Mouse (Mus musculus) forebrain, embryonic 13.5 days (tissue): Measurements from ENCODE around the gene St6galnac5. TPM values are rescaled to one million over a fixed set of nuclear protein-coding genes. Genes with fewer than 3 reads are reported as not detected.
A peak's percentile ranks its signal among the peaks of the same experiment; 100 is the strongest.

ENCODE experiments used
- ATAC-seq: fragments of 200-750 bp; cut with Nextera tagmentation; 2 replicates; pipeline ENCODE4 v1.8.0; 2017
- H3K27ac ChIP-seq: fragments of 300-500 bp; sonication (generic); 2 replicates; pipeline ENCODE4 v1.5.1; 2015; ENCODE audit warnings: inconsistent platforms, mild to moderate bottlenecking, moderate library complexity
- H3K27me3 ChIP-seq: fragments of 300-500 bp; sonication (generic); 2 replicates; pipeline ENCODE4 v1.6.1; 2015; ENCODE audit warnings: mild to moderate bottlenecking, inconsistent platforms
- H3K36me3 ChIP-seq: fragments of 300-500 bp; sonication (generic); 2 replicates; pipeline ENCODE4 v1.6.1; 2015; ENCODE audit warnings: mild to moderate bottlenecking, inconsistent platforms; ENCODE audit not compliant: poor library complexity, severe bottlenecking
- H3K4me1 ChIP-seq: fragments of 300-500 bp; sonication (generic); 2 replicates; pipeline ENCODE4 v1.6.1; 2015; ENCODE audit warnings: inconsistent platforms
- H3K4me2 ChIP-seq: fragments of 300-500 bp; sonication (generic); 2 replicates; pipeline ENCODE4 v1.6.1; 2015; ENCODE audit warnings: inconsistent platforms, mild to moderate bottlenecking, moderate library complexity
- H3K4me3 ChIP-seq: fragments of 300-500 bp; sonication (generic); 2 replicates; pipeline ENCODE4 v1.5.1; 2015; ENCODE audit warnings: mild to moderate bottlenecking, inconsistent platforms
- H3K9ac ChIP-seq: fragments of 300-500 bp; sonication (generic); 2 replicates; pipeline ENCODE4 v1.6.1; 2015; ENCODE audit warnings: mild to moderate bottlenecking, inconsistent platforms
- H3K9me3 ChIP-seq: fragments of 300-500 bp; sonication (generic); replicated peaks from 2 replicates; pipeline ENCODE4 v1.6.1; 2016; ENCODE audit warnings: inconsistent platforms
- WGBS: fragments of 180-500 bp; shearing (Covaris S2); methylation state at CpG from one replicate; pipeline ENCODE4 v1.1.7; 2015; 5-methylcytosine and 5-hydroxymethylcytosine counted together
- polyA plus RNA-seq: library from polyadenylated mRNA; unstranded; fragments of >200 nt; fragmentation: Nextera tagmentation; extraction: Ambion mirVana; gene quantifications from 2 replicates; pipeline ENCODE4 v1.2.1, GENCODE M21; 2015

St6galnac5 gene
- polyA plus RNA-seq, 1 experiment from 2014 or later: 5.7 TPM

DNA sequence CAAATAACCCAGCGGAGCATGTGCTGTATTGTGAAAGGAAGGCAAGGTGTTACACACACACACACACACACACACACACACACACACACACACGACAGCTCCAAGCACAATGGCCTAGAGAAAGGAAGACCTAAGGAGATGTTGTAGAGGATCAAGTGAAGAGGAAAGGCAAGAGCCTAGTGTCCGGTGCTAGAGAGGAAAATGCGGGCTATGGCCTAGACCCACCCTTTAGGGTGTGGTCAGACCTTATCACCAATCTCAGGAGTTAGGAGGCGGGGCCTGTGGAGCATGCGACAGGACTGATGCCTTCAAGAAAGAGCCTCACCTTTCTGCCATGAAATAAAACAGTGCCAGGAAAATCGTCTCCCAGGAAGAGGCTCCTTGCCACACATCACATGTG lies 33.5 kb downstream of the St6galnac5 start:
- H3K27me3 ChIP-seq: no peaks in the 10 kb centered on the region
- no peak overlapping the region for H3K9ac ChIP-seq
- 0 out of 2 replicates have a peak, but pooled peaks have one; percentile 1 for ATAC-seq
- H3K27ac ChIP-seq: no peak overlapping the region
- 90% methylated on average over 7 of the region's 7 CpGs for WGBS
- no peak overlapping the region for H3K4me2 ChIP-seq
- H3K4me1 ChIP-seq: no peaks in the 10 kb centered on the region
- H3K4me3 ChIP-seq: no peak overlapping the region
- no peaks in the 10 kb centered on the region for H3K9me3 ChIP-seq
- H3K36me3 ChIP-seq: no peaks in the 10 kb centered on the region

DNA sequence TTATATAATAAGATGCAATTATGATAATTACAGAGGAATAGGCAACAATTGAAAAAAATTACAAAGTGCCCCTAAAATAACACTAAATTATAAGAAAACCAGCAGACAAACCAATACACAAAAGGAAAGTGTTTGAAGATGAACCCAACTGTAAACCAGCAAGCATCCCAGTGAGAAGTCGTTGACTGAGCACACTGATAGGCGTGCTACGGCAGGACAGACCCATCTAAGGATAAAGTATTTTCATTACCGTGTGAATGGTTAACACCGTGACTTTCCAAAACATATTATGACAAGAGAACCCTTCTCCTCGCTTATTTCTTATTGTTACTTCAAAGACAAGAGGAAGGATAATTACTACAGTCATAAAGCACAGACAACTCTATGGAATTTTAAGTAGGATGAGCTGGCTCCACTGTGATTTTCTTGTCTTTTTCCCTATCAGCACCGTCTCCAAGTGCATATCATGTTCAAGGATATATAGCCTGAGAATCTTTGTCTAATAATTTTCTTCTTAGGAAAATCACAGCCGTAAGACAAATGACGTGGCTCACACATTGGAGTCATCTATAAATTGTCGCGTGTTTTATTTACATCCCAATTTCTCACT lies 34.9 kb downstream of the St6galnac5 start:
- ATAC-seq: peak; percentile 44; the same call in 1 of the 2 replicates
- H3K27me3 ChIP-seq: no peaks in the 10 kb centered on the region

DNA sequence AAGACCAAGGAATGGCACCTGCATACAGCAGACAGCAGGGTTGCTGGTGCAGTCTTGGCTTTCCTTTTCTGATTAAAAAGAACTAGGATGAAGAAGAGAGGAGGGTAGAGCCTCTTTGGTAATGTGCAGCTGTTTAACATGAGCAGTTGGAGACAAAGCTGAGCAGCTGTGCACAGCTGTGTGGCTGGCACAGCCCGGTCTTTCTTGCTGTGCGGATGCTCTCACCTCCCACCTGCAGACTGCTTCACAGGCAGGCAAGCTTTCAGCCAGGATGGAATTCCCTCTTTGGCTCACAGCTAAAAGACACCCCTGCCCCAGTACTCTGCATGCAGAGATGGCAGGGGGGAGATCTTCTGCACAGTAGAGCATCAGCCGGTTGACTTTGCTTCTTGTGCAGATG lies 37.3 kb downstream of the St6galnac5 start:
- Histone ChIP-seq H3K9me3 (no peaks in the 10 kb centered on the region), H3K4me1 (0 out of 2 replicates have a peak, but pooled peaks cover 6% of the 10 kb centered on the region), H3K4me2 (no peak overlapping the region), H3K9ac (no peak overlapping the region), H3K27me3 (no peaks in the 10 kb centered on the region), H3K36me3 (no peaks in the 10 kb centered on the region), H3K4me3 (no peak overlapping the region), H3K27ac (no peak overlapping the region)
- ATAC-seq: peak; percentile 54
- WGBS: 82% methylated on average over 3 of the region's 3 CpGs

More for the DNA sequence above, 34.9 kb downstream of the St6galnac5 start:
- Histone ChIP-seq H3K27ac (no peak overlapping the region), H3K36me3 (no peaks in the 10 kb centered on the region), H3K9ac (no peak overlapping the region), H3K4me2 (no peak overlapping the region), H3K9me3 (no peaks in the 10 kb centered on the region), H3K4me1 (0 out of 2 replicates have a peak, but pooled peaks cover 6% of the 10 kb centered on the region), H3K4me3 (no peak overlapping the region)
- 71% methylated on average over 11 of the region's 11 CpGs for WGBS

DNA sequence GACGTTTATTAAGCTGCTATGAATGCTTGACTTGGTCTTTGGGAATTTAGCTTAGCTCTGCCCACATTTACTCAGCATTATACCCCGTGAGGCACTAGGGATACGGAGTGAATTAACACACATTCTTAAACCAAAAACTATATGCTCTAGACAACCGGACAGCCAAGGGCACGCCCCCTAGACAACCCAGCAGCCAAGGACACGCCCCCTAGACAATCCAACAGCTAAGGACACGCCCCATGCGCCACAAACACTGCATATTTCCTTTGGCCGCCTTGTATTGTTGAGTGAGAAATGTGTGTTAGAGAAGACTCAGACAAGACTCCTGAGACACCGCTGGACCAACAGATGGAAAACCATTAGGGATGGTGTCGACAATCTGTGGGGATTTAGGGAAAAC lies 39.1 kb downstream of the St6galnac5 start:
- Histone ChIP-seq H3K4me1 (0 out of 2 replicates have a peak, but pooled peaks cover 6% of the 10 kb centered on the region), H3K36me3 (no peaks in the 10 kb centered on the region), H3K9me3 (no peaks in the 10 kb centered on the region), H3K4me2 (no peak overlapping the region), H3K9ac (no peak overlapping the region), H3K4me3 (no peak overlapping the region), H3K27ac (no peak overlapping the region), H3K27me3 (no peaks in the 10 kb centered on the region)
- 60% methylated on average over 11 of the region's 11 CpGs for WGBS
- ATAC-seq: no peak; the same call in 1 of the 2 replicates

DNA sequence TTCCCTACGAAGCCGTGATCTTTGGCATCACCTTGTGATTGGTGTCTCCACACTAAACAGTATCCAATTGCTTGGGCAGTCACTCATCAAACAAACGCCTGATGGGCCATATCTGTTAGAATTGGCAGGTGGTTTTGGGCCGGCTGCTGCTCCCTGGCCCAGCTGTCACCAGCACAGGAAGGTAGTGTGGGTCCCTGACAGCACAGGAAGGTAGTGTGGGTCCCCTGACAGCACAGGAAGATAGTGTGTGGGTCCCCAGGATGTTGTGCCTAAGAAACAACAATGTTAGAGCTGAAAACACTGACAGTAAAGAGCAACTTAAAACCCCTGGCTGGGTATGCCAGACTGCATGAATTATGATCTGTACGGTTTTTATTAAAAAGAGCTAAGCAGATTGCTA lies 40.4 kb downstream of the St6galnac5 start:
- no peak overlapping the region for H3K4me2 ChIP-seq
- no peaks in the 10 kb centered on the region for H3K27me3 ChIP-seq
- H3K4me3 ChIP-seq: no peak overlapping the region
- H3K27ac ChIP-seq: no peak overlapping the region
- no peak overlapping the region for H3K9ac ChIP-seq
- 92% methylated on average over 5 of the region's 5 CpGs for WGBS
- no peaks in the 10 kb centered on the region for H3K36me3 ChIP-seq
- no peak for ATAC-seq
- 0 out of 2 replicates have a peak, but pooled peaks cover 6% of the 10 kb centered on the region for H3K4me1 ChIP-seq
- no peaks in the 10 kb centered on the region for H3K9me3 ChIP-seq

DNA sequence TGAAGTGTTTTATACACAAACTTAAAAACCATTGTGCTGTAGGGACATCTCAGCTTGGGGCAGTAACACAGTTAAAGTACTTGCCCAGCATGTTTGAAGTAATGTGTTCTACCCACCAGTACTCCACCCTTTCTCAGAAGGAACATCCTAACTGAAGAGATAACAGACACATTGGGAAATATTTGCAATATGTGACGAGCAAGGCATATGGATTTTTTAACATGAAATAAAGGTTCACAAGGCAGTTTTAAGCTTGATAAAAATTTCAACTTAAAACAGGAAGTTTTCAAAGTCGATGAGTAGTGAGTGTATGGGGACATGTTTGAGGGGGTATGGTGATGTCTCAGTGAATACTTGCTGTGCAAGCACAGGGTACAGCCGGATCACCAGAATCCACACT lies 45.7 kb downstream of the St6galnac5 start:
- Histone ChIP-seq H3K27me3 (no peaks in the 10 kb centered on the region), H3K4me3 (no peak overlapping the region), H3K4me1 (no peaks in the 10 kb centered on the region), H3K36me3 (no peaks in the 10 kb centered on the region), H3K9me3 (no peaks in the 10 kb centered on the region), H3K4me2 (no peak overlapping the region), H3K27ac (no peak overlapping the region), H3K9ac (no peak overlapping the region)
- ATAC-seq: no peak
- 95% methylated on average over 3 of the region's 3 CpGs for WGBS

DNA sequence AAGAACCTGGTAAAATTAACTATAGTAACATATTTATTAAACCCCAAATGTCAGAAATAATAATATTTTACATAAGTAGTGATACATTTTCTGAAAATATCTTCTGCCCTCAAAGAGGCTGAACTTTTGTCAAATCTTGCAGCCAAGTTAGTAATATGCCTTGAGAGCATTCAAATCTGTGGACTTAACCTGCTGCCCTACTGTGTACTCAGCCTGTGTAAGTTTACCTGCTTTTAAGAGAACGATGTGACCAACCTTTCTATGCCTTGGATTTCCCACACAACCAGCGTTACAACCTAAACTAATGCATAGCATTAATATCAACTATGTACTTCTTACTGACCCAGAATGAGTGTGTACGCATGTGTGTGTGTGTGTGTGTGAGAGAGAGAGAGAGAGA lies 48.3 kb downstream of the St6galnac5 start:
- H3K4me3 ChIP-seq: no peak overlapping the region

DNA sequence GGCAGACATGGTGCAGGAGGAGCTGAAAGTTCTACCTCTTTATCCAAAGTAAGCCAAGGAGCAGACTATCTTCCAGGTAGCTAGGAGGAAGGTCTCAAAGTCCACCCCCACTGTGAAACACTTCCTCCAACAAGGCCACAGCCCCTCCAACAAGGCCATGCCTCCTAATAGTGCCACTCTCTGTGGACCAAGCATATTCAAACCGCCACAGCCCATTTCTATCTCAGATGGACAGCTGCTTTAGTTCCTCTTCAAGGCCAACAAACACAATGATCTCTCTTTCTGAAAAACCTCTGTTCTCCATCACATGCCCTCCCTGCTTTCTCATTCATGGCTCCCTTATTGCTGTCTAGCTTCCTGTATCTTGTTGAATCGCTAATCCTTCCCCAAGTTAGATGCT lies 49.5 kb downstream of the St6galnac5 start:
- WGBS: 89% methylated on average over 2 of the region's 2 CpGs
- Histone ChIP-seq H3K27ac (no peak overlapping the region), H3K27me3 (no peaks in the 10 kb centered on the region), H3K9me3 (no peaks in the 10 kb centered on the region), H3K4me3 (no peak overlapping the region), H3K4me1 (peaks cover 18% of the 10 kb centered on the region), H3K9ac (no peak overlapping the region), H3K4me2 (no peak overlapping the region), H3K36me3 (no peaks in the 10 kb centered on the region)
- no peak for ATAC-seq

More for the DNA sequence above, 48.3 kb downstream of the St6galnac5 start:
- WGBS: 96% methylated on average over 3 of the region's 3 CpGs
- no peaks in the 10 kb centered on the region for H3K36me3 ChIP-seq
- no peak for ATAC-seq
- H3K4me1 ChIP-seq: peaks cover 10% of the 10 kb centered on the region
- H3K4me2 ChIP-seq: no peak overlapping the region
- no peak overlapping the region for H3K27ac ChIP-seq
- H3K9ac ChIP-seq: no peak overlapping the region
- no peaks in the 10 kb centered on the region for H3K27me3 ChIP-seq
- H3K9me3 ChIP-seq: no peaks in the 10 kb centered on the region

DNA sequence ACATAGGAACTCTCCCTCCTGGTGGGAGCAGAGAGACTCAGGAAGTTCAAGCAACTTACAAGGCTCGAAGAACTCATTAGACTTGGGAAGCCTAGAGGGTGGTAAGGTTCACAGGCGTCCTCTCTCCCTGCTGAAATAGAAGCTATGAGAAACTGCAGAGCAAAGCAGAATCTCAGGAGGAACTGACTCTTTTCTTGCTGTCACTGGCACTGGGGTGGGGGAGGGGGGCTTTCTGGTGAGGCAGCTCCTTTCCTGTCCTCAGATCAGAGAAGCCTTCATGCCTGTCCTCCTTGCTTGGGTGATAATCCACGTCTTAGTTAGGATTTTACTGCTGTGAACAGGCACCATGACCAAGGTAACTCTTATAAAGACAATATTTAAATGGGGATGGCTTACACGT lies 50.0 kb downstream of the St6galnac5 start:
- 72% methylated on average over 4 of the region's 4 CpGs for WGBS
- Histone ChIP-seq H3K9me3 (no peaks in the 10 kb centered on the region), H3K9ac (no peak overlapping the region), H3K27ac (no peak overlapping the region), H3K4me2 (no peak overlapping the region), H3K36me3 (no peaks in the 10 kb centered on the region), H3K4me1 (peaks cover 18% of the 10 kb centered on the region), H3K27me3 (no peaks in the 10 kb centered on the region), H3K4me3 (no peak overlapping the region)
- no peak for ATAC-seq

DNA sequence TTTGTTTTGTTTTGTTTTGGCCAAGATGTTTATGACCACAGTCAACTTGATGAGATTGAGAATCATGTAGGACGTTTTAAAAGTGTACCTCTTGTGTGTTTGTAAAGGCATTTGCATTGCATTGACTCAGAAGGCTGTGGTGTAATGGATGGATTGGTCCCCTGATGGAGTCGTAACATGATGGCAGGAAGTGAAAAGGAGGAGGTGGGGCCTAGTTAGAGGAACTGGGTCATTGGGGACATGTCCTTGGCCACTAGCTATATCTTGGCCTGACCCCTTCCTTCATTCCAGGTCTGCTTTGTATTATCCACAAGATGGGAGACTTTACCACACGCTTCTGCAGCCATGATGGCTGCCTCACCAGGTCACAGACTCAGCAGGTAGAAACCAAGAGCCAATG lies 50.7 kb downstream of the St6galnac5 start:
- no peak overlapping the region for H3K4me2 ChIP-seq
- H3K4me1 ChIP-seq: peaks cover 18% of the 10 kb centered on the region
- no peaks in the 10 kb centered on the region for H3K36me3 ChIP-seq
- H3K9ac ChIP-seq: no peak overlapping the region
- H3K27me3 ChIP-seq: no peaks in the 10 kb centered on the region
- no peak overlapping the region for H3K4me3 ChIP-seq
- no peaks in the 10 kb centered on the region for H3K9me3 ChIP-seq
- no peak overlapping the region for H3K27ac ChIP-seq
- 87% methylated on average over 3 of the region's 3 CpGs for WGBS
- no peak for ATAC-seq

DNA sequence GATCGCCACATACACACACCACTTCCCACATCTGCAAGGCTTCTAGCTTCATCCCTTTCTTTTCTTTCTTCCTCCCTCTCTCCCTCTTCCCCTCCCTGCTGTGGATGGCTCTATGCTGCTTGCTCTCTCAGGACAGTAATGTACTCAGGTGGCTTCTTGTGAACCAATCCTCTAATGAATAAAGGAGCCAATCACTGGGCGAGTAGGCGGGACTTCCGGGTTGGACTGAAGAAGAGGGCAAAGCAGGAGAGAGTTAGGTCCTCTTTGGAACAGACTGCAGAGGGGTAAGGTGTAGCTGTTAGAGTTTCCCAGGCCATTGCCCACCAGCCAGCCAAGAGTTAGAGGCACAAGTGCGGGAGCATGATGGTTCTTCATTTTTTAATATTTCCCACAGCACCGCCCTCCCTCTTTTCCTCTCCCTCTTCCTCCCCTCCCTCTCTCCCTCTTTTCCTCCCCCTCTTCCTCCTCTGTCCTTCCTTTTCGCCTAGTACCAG lies 52.2 kb downstream of the St6galnac5 start:
- ATAC-seq: peak; percentile 43; the same call in 1 of the 2 replicates
- 84% methylated on average over 7 of the region's 7 CpGs for WGBS
- H3K4me3 ChIP-seq: no peak overlapping the region

DNA sequence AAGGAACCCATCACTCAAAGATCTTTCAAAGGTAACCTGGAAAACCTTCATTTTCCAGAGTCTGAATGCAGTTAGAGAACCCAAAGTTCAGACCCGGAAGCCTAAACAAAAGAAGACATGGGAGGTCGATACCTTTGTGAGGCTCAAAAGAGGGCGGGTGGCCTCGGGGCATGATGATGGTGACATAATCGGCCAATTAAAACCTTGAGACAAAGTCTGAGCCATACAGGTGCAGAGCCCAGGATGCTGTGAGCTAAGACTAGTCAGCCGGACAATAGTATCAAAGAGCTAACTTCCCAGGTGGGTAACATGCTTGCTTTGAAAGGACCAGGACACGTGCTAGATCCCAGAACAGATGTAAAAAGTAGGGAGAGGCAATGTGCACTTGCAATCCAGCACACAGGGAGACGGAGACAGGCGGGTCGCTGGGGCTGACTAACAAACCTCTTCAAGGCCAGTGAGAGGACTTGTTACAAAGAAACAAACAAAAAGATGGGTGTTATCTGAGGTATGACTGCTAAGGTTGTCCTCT lies 52.7 kb downstream of the St6galnac5 start:
- no peak overlapping the region for H3K4me2 ChIP-seq
- H3K9ac ChIP-seq: no peak overlapping the region
- 45% methylated on average over 10 of the region's 10 CpGs for WGBS
- no peaks in the 10 kb centered on the region for H3K9me3 ChIP-seq
- H3K27me3 ChIP-seq: no peaks in the 10 kb centered on the region
- H3K4me3 ChIP-seq: no peak overlapping the region
- H3K27ac ChIP-seq: no peak overlapping the region
- H3K4me1 ChIP-seq: peaks cover 18% of the 10 kb centered on the region
- peak; percentile 19; the same call in 1 of the 2 replicates for ATAC-seq
- H3K36me3 ChIP-seq: no peaks in the 10 kb centered on the region

More for the DNA sequence above, 52.2 kb downstream of the St6galnac5 start:
- H3K36me3 ChIP-seq: no peaks in the 10 kb centered on the region
- H3K9me3 ChIP-seq: no peaks in the 10 kb centered on the region
- H3K27me3 ChIP-seq: no peaks in the 10 kb centered on the region
- H3K27ac ChIP-seq: no peak overlapping the region
- H3K4me1 ChIP-seq: peaks cover 18% of the 10 kb centered on the region
- H3K4me2 ChIP-seq: no peak overlapping the region
- H3K9ac ChIP-seq: no peak overlapping the region
